Mouse (Mus musculus) neural tube, embryonic 13.5 days (tissue): ENCODE data around the gene Gng5. TPM values are rescaled to one million over a fixed set of nuclear protein-coding genes. Genes with fewer than 3 reads are reported as not detected.
A peak's percentile ranks its signal among the peaks of the same experiment; 100 is the strongest.

ENCODE experiments used
- ATAC-seq: fragments of 200-750 bp; cut with Nextera tagmentation; 2 replicates; pipeline ENCODE4 v1.8.0; 2017; ENCODE audit warnings: low read depth, mild to moderate bottlenecking, moderate TSS enrichment, moderate library complexity
- H3K27ac ChIP-seq: fragments of 300-500 bp; sonication (generic); replicated peaks from 2 replicates; pipeline ENCODE4 v1.5.1; 2015; ENCODE audit warnings: moderate library complexity, mild to moderate bottlenecking, inconsistent platforms
- H3K27me3 ChIP-seq: fragments of 300-500 bp; sonication (generic); 2 replicates; pipeline ENCODE4 v1.6.1; 2015; ENCODE audit warnings: mild to moderate bottlenecking, inconsistent platforms
- H3K36me3 ChIP-seq: fragments of 300-500 bp; sonication (generic); 2 replicates; pipeline ENCODE4 v1.6.1; 2015; ENCODE audit warnings: mild to moderate bottlenecking, inconsistent platforms
- H3K4me1 ChIP-seq: fragments of 300-500 bp; sonication (generic); replicated peaks from 2 replicates; pipeline ENCODE4 v1.6.1; 2015; ENCODE audit warnings: inconsistent platforms
- H3K4me2 ChIP-seq: fragments of 300-500 bp; sonication (generic); 2 replicates; pipeline ENCODE4 v1.6.1; 2015; ENCODE audit warnings: inconsistent platforms, mild to moderate bottlenecking, moderate library complexity
- H3K4me3 ChIP-seq: fragments of 300-500 bp; sonication (generic); 2 replicates; pipeline ENCODE4 v1.5.1; 2015; ENCODE audit warnings: mild to moderate bottlenecking, inconsistent platforms
- H3K9ac ChIP-seq: fragments of 300-500 bp; sonication (generic); 2 replicates; pipeline ENCODE4 v1.6.1; 2015; ENCODE audit warnings: moderate library complexity, mild to moderate bottlenecking, inconsistent platforms
- H3K9me3 ChIP-seq: fragments of 300-500 bp; sonication (generic); 2 replicates; pipeline ENCODE4 v1.6.1; 2016; ENCODE audit warnings: inconsistent platforms
- WGBS: fragments of 180-500 bp; shearing (Covaris S2); methylation state at CpG from one replicate; pipeline ENCODE4 v1.1.7; 2015; 5-methylcytosine and 5-hydroxymethylcytosine counted together
- polyA plus RNA-seq: library from polyadenylated mRNA; unstranded; fragments of >200 nt; fragmentation: Nextera tagmentation; extraction: Ambion mirVana; gene quantifications from 2 replicates; pipeline ENCODE4 v1.2.1, GENCODE M21; 2015

Gng5 gene
- polyA plus RNA-seq = 547 and 548 TPM in 2 replicates

GRCm38 (mm10) chr3:146499431-146500002, at the start of gene Gng5, which contains the start of gene Spata1:
Gng5 (plus strand) TSS chr3:146499807.
Spata1 (minus strand) TSS chr3:146499753.
- Histone ChIP-seq H3K4me1 (peaks cover 31% of the 10 kb centered on the region), H3K4me2 (peak within 1 kb of the TSS; percentile 59), H3K9me3 (no peaks in the 10 kb centered on the region), H3K4me3 (peak within 1 kb of the TSS; percentile 72), H3K36me3 (peaks cover 8% of the 10 kb centered on the region), H3K27me3 (no peaks in the 10 kb centered on the region), H3K9ac (peak within 1 kb of the TSS; percentile 85), H3K27ac (peak within 1 kb of the TSS; percentile 84)
- under 1% methylated on average over 54 of the region's 88 CpGs for WGBS
- ATAC-seq = peak; percentile 91

GRCm38 (mm10) chr3:146450371-146450841, 49.2 kb upstream of the Gng5 start:
- Histone ChIP-seq H3K4me2 (peak overlapping the region; percentile 70), H3K4me1 (peaks cover 20% of the 10 kb centered on the region), H3K27me3 (no peaks in the 10 kb centered on the region), H3K4me3 (peak overlapping the region; percentile 50), H3K27ac (peak overlapping the region; percentile 74), H3K9me3 (no peaks in the 10 kb centered on the region), H3K9ac (peak overlapping the region; percentile 73), H3K36me3 (peaks cover 8% of the 10 kb centered on the region)
- ATAC-seq = peak; percentile 98
- WGBS = under 1% methylated on average over 29 of the region's 29 CpGs

- ATAC-seq = no peak
- Histone ChIP-seq H3K27me3 (no peaks in the 10 kb centered on the region), H3K9ac (no peak overlapping the region), H3K4me2 (no peak overlapping the region), H3K36me3 (0 out of 2 replicates have a peak, but pooled peaks cover 2% of the 10 kb centered on the region), H3K4me1 (peaks cover 20% of the 10 kb centered on the region), H3K9me3 (no peaks in the 10 kb centered on the region), H3K27ac (no peak overlapping the region), H3K4me3 (no peak overlapping the region)
- 75% methylated on average over 5 of the region's 5 CpGs for WGBS
Measured at GRCm38 (mm10) chr3:146451375-146451774, 48.2 kb upstream of the Gng5 start.

GRCm38 (mm10) chr3:146462939-146463338, 36.7 kb upstream of the Gng5 start:
- Histone ChIP-seq H3K9me3 (no peaks in the 10 kb centered on the region), H3K4me2 (no peak overlapping the region), H3K27ac (no peak overlapping the region), H3K27me3 (no peaks in the 10 kb centered on the region), H3K4me1 (no peaks in the 10 kb centered on the region), H3K4me3 (no peak overlapping the region), H3K36me3 (no peaks in the 10 kb centered on the region), H3K9ac (no peak overlapping the region)
- WGBS = 64% methylated on average over 2 of the region's 2 CpGs
- no peak for ATAC-seq

- no peak for ATAC-seq
- Histone ChIP-seq H3K36me3 (no peaks in the 10 kb centered on the region), H3K27me3 (no peaks in the 10 kb centered on the region), H3K4me1 (no peaks in the 10 kb centered on the region), H3K9ac (no peak overlapping the region), H3K4me3 (no peak overlapping the region), H3K9me3 (no peaks in the 10 kb centered on the region), H3K27ac (no peak overlapping the region), H3K4me2 (no peak overlapping the region)
- WGBS = 84% methylated on average over 2 of the region's 2 CpGs
Measured at GRCm38 (mm10) chr3:146469226-146469625, 30.4 kb upstream of the Gng5 start.

GRCm38 (mm10) chr3:146472657-146473056, 26.9 kb upstream of the Gng5 start:
- 71% methylated on average over 4 of the region's 4 CpGs for WGBS
- no peaks in the 10 kb centered on the region for H3K9me3 ChIP-seq
- no peak overlapping the region for H3K4me2 ChIP-seq
- no peaks in the 10 kb centered on the region for H3K4me1 ChIP-seq
- H3K4me3 ChIP-seq = no peak overlapping the region
- no peak for ATAC-seq
- no peaks in the 10 kb centered on the region for H3K36me3 ChIP-seq
- H3K9ac ChIP-seq = no peak overlapping the region
- no peaks in the 10 kb centered on the region for H3K27me3 ChIP-seq
- no peak overlapping the region for H3K27ac ChIP-seq

- no peak overlapping the region for H3K9ac ChIP-seq
- H3K4me2 ChIP-seq = no peak overlapping the region
- no peaks in the 10 kb centered on the region for H3K27me3 ChIP-seq
- no peaks in the 10 kb centered on the region for H3K9me3 ChIP-seq
- ATAC-seq = no peak
- H3K4me3 ChIP-seq = no peak overlapping the region
- no peaks in the 10 kb centered on the region for H3K4me1 ChIP-seq
- no peak overlapping the region for H3K27ac ChIP-seq
- H3K36me3 ChIP-seq = no peaks in the 10 kb centered on the region
Measured at GRCm38 (mm10) chr3:146473741-146474140, 25.9 kb upstream of the Gng5 start.

GRCm38 (mm10) chr3:146474428-146474827, 25.2 kb upstream of the Gng5 start:
- no peak for ATAC-seq
- no peak overlapping the region for H3K9ac ChIP-seq

GRCm38 (mm10) chr3:146482044-146482443, 17.6 kb upstream of the Gng5 start:
- H3K4me2 ChIP-seq = no peak overlapping the region
- no peak overlapping the region for H3K4me3 ChIP-seq
- H3K9ac ChIP-seq = no peak overlapping the region
- H3K36me3 ChIP-seq = no peaks in the 10 kb centered on the region
- no peaks in the 10 kb centered on the region for H3K4me1 ChIP-seq
- H3K9me3 ChIP-seq = no peaks in the 10 kb centered on the region
- H3K27me3 ChIP-seq = no peaks in the 10 kb centered on the region
- no peak overlapping the region for H3K27ac ChIP-seq
- ATAC-seq = no peak
- WGBS = 80% methylated on average over 2 of the region's 2 CpGs

More at GRCm38 (mm10) chr3:146474428-146474827, 25.2 kb upstream of the Gng5 start:
- Histone ChIP-seq H3K27me3 (no peaks in the 10 kb centered on the region), H3K4me3 (no peak overlapping the region), H3K4me2 (no peak overlapping the region), H3K4me1 (no peaks in the 10 kb centered on the region), H3K27ac (no peak overlapping the region), H3K36me3 (no peaks in the 10 kb centered on the region), H3K9me3 (no peaks in the 10 kb centered on the region)
- 96% methylated on average over 3 of the region's 3 CpGs for WGBS

- no peak overlapping the region for H3K4me2 ChIP-seq
- no peak for ATAC-seq
- no peaks in the 10 kb centered on the region for H3K36me3 ChIP-seq
- no peaks in the 10 kb centered on the region for H3K27me3 ChIP-seq
- H3K4me3 ChIP-seq = no peak overlapping the region
- H3K4me1 ChIP-seq = no peaks in the 10 kb centered on the region
- H3K9me3 ChIP-seq = no peaks in the 10 kb centered on the region
- H3K27ac ChIP-seq = no peak overlapping the region
- WGBS = 84% methylated on average over 4 of the region's 4 CpGs
- H3K9ac ChIP-seq = no peak overlapping the region
Measured at GRCm38 (mm10) chr3:146486464-146486863, 13.1 kb upstream of the Gng5 start.

GRCm38 (mm10) chr3:146494941-146495340, 4.7 kb upstream of the Gng5 start:
- no peak overlapping the region for H3K9ac ChIP-seq
- no peak overlapping the region for H3K4me3 ChIP-seq
- no peak for ATAC-seq
- no peaks in the 10 kb centered on the region for H3K9me3 ChIP-seq
- no peaks in the 10 kb centered on the region for H3K27me3 ChIP-seq
- no peaks in the 10 kb centered on the region for H3K4me1 ChIP-seq
- WGBS = 68% methylated on average over 8 of the region's 8 CpGs
- no peak overlapping the region for H3K4me2 ChIP-seq
- H3K36me3 ChIP-seq = no peaks in the 10 kb centered on the region
- no peak overlapping the region for H3K27ac ChIP-seq

- H3K9ac ChIP-seq = peak overlapping the region; percentile 85
- WGBS = 4% methylated on average over 13 of the region's 13 CpGs
- H3K27ac ChIP-seq = peak overlapping the region; percentile 81
- H3K4me2 ChIP-seq = peak overlapping the region; percentile 59
- peak overlapping the region; percentile 72 for H3K4me3 ChIP-seq
- peaks cover 31% of the 10 kb centered on the region for H3K4me1 ChIP-seq
- no peak for ATAC-seq
- H3K36me3 ChIP-seq = peaks cover 8% of the 10 kb centered on the region
- H3K27me3 ChIP-seq = no peaks in the 10 kb centered on the region
- H3K9me3 ChIP-seq = no peaks in the 10 kb centered on the region
Measured at GRCm38 (mm10) chr3:146498989-146499388, 618 bp upstream of the Gng5 start.
